Mouse (Mus musculus) heart, adult 2 months (tissue): Measurements from ENCODE around the gene Agbl5.

Experiments used
- CTCF ChIP-seq: fragments of 200-600 bp; IDR thresholded peaks from 2 replicates; pipeline ENCODE4 v1.8.1; 2022; ENCODE audit warnings: antibody characterized with exemption, mild to moderate bottlenecking, moderate library complexity
- EP300 ChIP-seq: fragments of 200-500 bp; IDR thresholded peaks from 2 replicates; pipeline ENCODE4 v1.6.1; 2011; ENCODE audit warnings: low read depth, low read length, control low read depth; ENCODE audit not compliant: insufficient read depth
- POLR2A ChIP-seq: fragments of 200-500 bp; IDR thresholded peaks from 2 replicates; pipeline ENCODE4 v1.6.1; 2011; ENCODE audit warnings: mild to moderate bottlenecking, low read depth, low read length, control low read depth; ENCODE audit not compliant: insufficient read depth

- TF ChIP-seq EP300 (no peak), POLR2A (no peak), CTCF (no peak)
Measured at GRCm38 (mm10) chr5:30908426-30909299, 20.2 kb downstream of the Agbl5 start.
